Mouse (Mus musculus) hindbrain, embryonic 11.5 days (tissue): ENCODE measurements around the gene Phactr2. TPM values are rescaled to one million over a fixed set of nuclear protein-coding genes. Genes with fewer than 3 reads are reported as not detected.

Source experiments
- ATAC-seq: fragments of 200-750 bp; cut with Nextera tagmentation; 2 replicates; pipeline ENCODE4 v1.8.0; 2017; ENCODE audit warnings: mild to moderate bottlenecking, moderate TSS enrichment, moderate library complexity; ENCODE audit not compliant: low FRiP score
- DNase-seq: peaks from one replicate; pipeline ENCODE4 v3.0.0-alpha.2; 2015; ENCODE audit warnings: low spot score
- H3K27ac ChIP-seq: fragments of 300-500 bp; sonication (generic); 2 replicates; pipeline ENCODE4 v1.5.1; 2014; ENCODE audit warnings: mild to moderate bottlenecking, low read depth, low read length
- H3K27me3 ChIP-seq: fragments of 300-500 bp; sonication (generic); 2 replicates; pipeline ENCODE4 v1.6.1; 2014; ENCODE audit warnings: mild to moderate bottlenecking, low read length, moderate library complexity, mixed read lengths; ENCODE audit not compliant: control insufficient read depth, insufficient read depth
- H3K36me3 ChIP-seq: fragments of 300-500 bp; sonication (generic); 2 replicates; pipeline ENCODE4 v1.6.1; 2014; ENCODE audit warnings: mild to moderate bottlenecking, low read length, moderate library complexity, mixed read lengths; ENCODE audit not compliant: control insufficient read depth, insufficient read depth
- H3K4me1 ChIP-seq: fragments of 300-500 bp; sonication (generic); replicated peaks from 2 replicates; pipeline ENCODE4 v1.6.1; 2014; ENCODE audit warnings: low read length, mixed read lengths; ENCODE audit not compliant: control insufficient read depth, insufficient read depth
- H3K4me2 ChIP-seq: fragments of 300-500 bp; sonication (generic); replicated peaks from 2 replicates; pipeline ENCODE4 v1.6.1; 2014; ENCODE audit warnings: mild to moderate bottlenecking, low read depth, low read length
- H3K4me3 ChIP-seq: fragments of 300-500 bp; sonication (generic); 2 replicates; pipeline ENCODE4 v1.5.1; 2014; ENCODE audit warnings: low read depth, low read length
- H3K9ac ChIP-seq: fragments of 300-500 bp; sonication (generic); 2 replicates; pipeline ENCODE4 v1.6.1; 2014; ENCODE audit warnings: low read depth, low read length
- H3K9me3 ChIP-seq: fragments of 300-500 bp; sonication (generic); 2 replicates; pipeline ENCODE4 v1.6.1; 2016; ENCODE audit warnings: low read length; ENCODE audit not compliant: control insufficient read depth
- WGBS: fragments of 180-500 bp; shearing (Covaris S2); extraction: QIAGEN DNeasy Blood & Tissue Kit; methylation state at CpG from one replicate; pipeline ENCODE4 v1.1.7; 2014; 5-methylcytosine and 5-hydroxymethylcytosine counted together
- polyA plus RNA-seq: library from polyadenylated mRNA; unstranded; fragments of >200 nt; fragmentation: Nextera tagmentation; extraction: Ambion mirVana; gene quantifications from 2 replicates; pipeline ENCODE4 v1.2.1, GENCODE M21; 2014

Phactr2 gene
- polyA plus RNA-seq, 1 experiment from 2014 or later: 17.5 TPM

GRCm38 (mm10) chr10:13271716-13272115, 202.5 kb downstream of the Phactr2 start:
- 87% methylated on average over 8 of the region's 8 CpGs for WGBS

GRCm38 (mm10) chr10:13271099-13271498, 203.1 kb downstream of the Phactr2 start:
- DNase-seq: no peak
- no peak overlapping the region for H3K4me2 ChIP-seq
- H3K27ac ChIP-seq: no peak overlapping the region
- no peak overlapping the region for H3K9ac ChIP-seq
- no peak overlapping the region for H3K4me3 ChIP-seq
- no peak for ATAC-seq
- 83% methylated on average over 7 of the region's 7 CpGs for WGBS
- no peaks in the 10 kb centered on the region for H3K9me3 ChIP-seq
- no peaks in the 10 kb centered on the region for H3K4me1 ChIP-seq
- no peaks in the 10 kb centered on the region for H3K36me3 ChIP-seq
- no peaks in the 10 kb centered on the region for H3K27me3 ChIP-seq

More at GRCm38 (mm10) chr10:13271716-13272115, 202.5 kb downstream of the Phactr2 start:
- no peaks in the 10 kb centered on the region for H3K4me1 ChIP-seq
- H3K9ac ChIP-seq: no peak overlapping the region
- no peak overlapping the region for H3K4me3 ChIP-seq
- H3K4me2 ChIP-seq: no peak overlapping the region
- no peaks in the 10 kb centered on the region for H3K36me3 ChIP-seq
- H3K9me3 ChIP-seq: no peaks in the 10 kb centered on the region
- no peak overlapping the region for H3K27ac ChIP-seq
- H3K27me3 ChIP-seq: no peaks in the 10 kb centered on the region
- DNase-seq (no peak), ATAC-seq (no peak)

GRCm38 (mm10) chr10:13270270-13270669, 203.9 kb downstream of the Phactr2 start:
- Histone ChIP-seq H3K9ac (no peak overlapping the region), H3K4me2 (no peak overlapping the region), H3K27ac (no peak overlapping the region), H3K27me3 (no peaks in the 10 kb centered on the region), H3K9me3 (no peaks in the 10 kb centered on the region), H3K4me1 (no peaks in the 10 kb centered on the region), H3K4me3 (no peak overlapping the region), H3K36me3 (no peaks in the 10 kb centered on the region)
- DNase-seq: no peak
- WGBS: 92% methylated on average over 7 of the region's 7 CpGs
- no peak for ATAC-seq

- no peak for ATAC-seq
Observed at GRCm38 (mm10) chr10:13259251-13259650, 215.0 kb downstream of the Phactr2 start.

GRCm38 (mm10) chr10:13256196-13256595, 218.0 kb downstream of the Phactr2 start:
- 73% methylated on average over 7 of the region's 7 CpGs for WGBS
- no peak for DNase-seq
- Histone ChIP-seq H3K4me2 (no peak overlapping the region), H3K9me3 (no peaks in the 10 kb centered on the region), H3K4me3 (no peak overlapping the region), H3K27ac (no peak overlapping the region), H3K27me3 (no peaks in the 10 kb centered on the region), H3K4me1 (no peaks in the 10 kb centered on the region), H3K9ac (no peak overlapping the region), H3K36me3 (no peaks in the 10 kb centered on the region)
- ATAC-seq: no peak

More at GRCm38 (mm10) chr10:13259251-13259650, 215.0 kb downstream of the Phactr2 start:
- no peak for DNase-seq
- no peaks in the 10 kb centered on the region for H3K36me3 ChIP-seq
- no peaks in the 10 kb centered on the region for H3K27me3 ChIP-seq
- no peak overlapping the region for H3K27ac ChIP-seq
- no peaks in the 10 kb centered on the region for H3K9me3 ChIP-seq
- H3K4me3 ChIP-seq: no peak overlapping the region
- WGBS: 85% methylated on average over 3 of the region's 3 CpGs
- H3K4me2 ChIP-seq: no peak overlapping the region
- no peaks in the 10 kb centered on the region for H3K4me1 ChIP-seq
- no peak overlapping the region for H3K9ac ChIP-seq

- H3K9ac ChIP-seq: no peak overlapping the region
- H3K9me3 ChIP-seq: no peaks in the 10 kb centered on the region
- no peaks in the 10 kb centered on the region for H3K27me3 ChIP-seq
- H3K27ac ChIP-seq: no peak overlapping the region
- no peak for ATAC-seq
- no peak for DNase-seq
- 73% methylated on average over 2 of the region's 2 CpGs for WGBS
- H3K4me1 ChIP-seq: no peaks in the 10 kb centered on the region
- H3K4me2 ChIP-seq: no peak overlapping the region
- H3K36me3 ChIP-seq: no peaks in the 10 kb centered on the region
- H3K4me3 ChIP-seq: no peak overlapping the region
Observed at GRCm38 (mm10) chr10:13250280-13250679, 223.9 kb downstream of the Phactr2 start.

GRCm38 (mm10) chr10:13249126-13249525, 225.1 kb downstream of the Phactr2 start:
- ATAC-seq: no peak

GRCm38 (mm10) chr10:13245714-13246113, 228.5 kb downstream of the Phactr2 start:
- no peaks in the 10 kb centered on the region for H3K4me1 ChIP-seq
- H3K36me3 ChIP-seq: no peaks in the 10 kb centered on the region
- DNase-seq (no peak), ATAC-seq (no peak)
- no peaks in the 10 kb centered on the region for H3K27me3 ChIP-seq
- H3K9me3 ChIP-seq: no peaks in the 10 kb centered on the region
- no peak overlapping the region for H3K9ac ChIP-seq
- no peak overlapping the region for H3K4me3 ChIP-seq
- 81% methylated on average over 6 of the region's 6 CpGs for WGBS
- H3K27ac ChIP-seq: no peak overlapping the region
- H3K4me2 ChIP-seq: no peak overlapping the region

More at GRCm38 (mm10) chr10:13249126-13249525, 225.1 kb downstream of the Phactr2 start:
- Histone ChIP-seq H3K4me2 (no peak overlapping the region), H3K9ac (no peak overlapping the region), H3K9me3 (no peaks in the 10 kb centered on the region), H3K27me3 (no peaks in the 10 kb centered on the region), H3K27ac (no peak overlapping the region), H3K4me3 (no peak overlapping the region), H3K36me3 (no peaks in the 10 kb centered on the region), H3K4me1 (no peaks in the 10 kb centered on the region)
- WGBS: 95% methylated on average over 8 of the region's 8 CpGs
- DNase-seq: no peak

- 53% methylated on average over 3 of the region's 3 CpGs for WGBS
- Histone ChIP-seq H3K9ac (no peak overlapping the region), H3K4me3 (no peak overlapping the region), H3K27ac (no peak overlapping the region), H3K9me3 (no peaks in the 10 kb centered on the region), H3K4me1 (no peaks in the 10 kb centered on the region), H3K27me3 (no peaks in the 10 kb centered on the region), H3K4me2 (no peak overlapping the region), H3K36me3 (no peaks in the 10 kb centered on the region)
- DNase-seq (no peak), ATAC-seq (no peak)
Observed at GRCm38 (mm10) chr10:13244192-13244591, 230.0 kb downstream of the Phactr2 start.
